Mouse (Mus musculus) stomach, embryonic 14.5 days (tissue): ENCODE data around the gene Zmat3. TPM values are rescaled to one million over a fixed set of nuclear protein-coding genes. Genes with fewer than 3 reads are reported as not detected.

ENCODE experiments used
- polyA plus RNA-seq: library from polyadenylated mRNA; unstranded; fragments of >200 nt; fragmentation: Nextera tagmentation; extraction: Ambion mirVana; gene quantifications from 2 replicates; pipeline ENCODE4 v1.2.1, GENCODE M21; 2014

Gene Zmat3
- polyA plus RNA-seq, 1 experiment from 2014 or later = 10.1 TPM

Other genes with a start within 250 kb of the Zmat3 start
- gene Pik3ca, start 31.7 kb upstream of the Zmat3 start, polyA plus RNA-seq = 14.4 and 23.1 TPM in 2 replicates
- gene Kcnmb3, start 126.2 kb upstream of the Zmat3 start, polyA plus RNA-seq = 0.20 TPM in 1 of 2 replicates, not detected in the other
- gene Zfp639, start 144.2 kb upstream of the Zmat3 start, polyA plus RNA-seq = 39.8 and 46.5 TPM in 2 replicates
- gene Mfn1, start 163.5 kb upstream of the Zmat3 start, polyA plus RNA-seq = 30.3 and 37.9 TPM in 2 replicates